Mouse (Mus musculus) left cerebral cortex, postnatal 14 days (tissue): ENCODE measurements at regions not wholly inside any gene's neighbourhood (a gene's known extent, or its start where the extent isn't known, plus 50 kb on each side); places are given as distances from the start of the nearest gene placed in this dataset.

Experiments
- DNase-seq, 2 experiments: peaks; one replicate each; pipeline ENCODE4 v3.0.0; 2021 to 2022; ENCODE audit warnings: low spot score in 2 of 2, mixed read lengths in 1 of 2
- intact Hi-C: fragments of 180-260 bp; cut with DNase I; formaldehyde crosslinking; loops from one replicate; pipeline ENCODE4 v1.15.1; 2025

DNA sequence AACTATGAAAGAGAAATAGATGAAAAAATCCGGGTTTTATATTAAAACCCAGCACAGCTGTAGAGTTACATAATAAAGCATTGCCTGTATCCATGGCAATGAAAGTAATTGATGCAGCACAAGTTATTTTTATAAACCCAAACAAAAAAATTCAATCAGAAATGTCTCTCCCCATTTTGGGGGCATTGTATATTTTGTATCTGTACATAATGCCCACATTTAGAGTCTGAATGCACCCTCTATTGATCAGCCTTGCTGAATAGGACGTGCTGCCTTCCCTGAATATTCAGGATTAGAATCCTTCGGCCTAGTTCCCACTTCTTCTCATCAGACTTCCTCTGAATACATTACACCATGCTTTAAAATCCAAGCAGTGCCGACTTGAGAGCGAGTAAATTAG is 106.0 kb upstream of the Tox3 start:
- intact Hi-C loops = loop anchor here (5.0 kb wide), 1 partner anchor 43 kb away; no protein-coding TSS in a partner anchor
- DNase-seq = peak; percentile 19 to 52

GRCm38 (mm10) chr8:90441058-90441851 is 93.1 kb upstream of the Tox3 start:
- intact Hi-C loops = no loop called here
- DNase-seq = no peak

DNA sequence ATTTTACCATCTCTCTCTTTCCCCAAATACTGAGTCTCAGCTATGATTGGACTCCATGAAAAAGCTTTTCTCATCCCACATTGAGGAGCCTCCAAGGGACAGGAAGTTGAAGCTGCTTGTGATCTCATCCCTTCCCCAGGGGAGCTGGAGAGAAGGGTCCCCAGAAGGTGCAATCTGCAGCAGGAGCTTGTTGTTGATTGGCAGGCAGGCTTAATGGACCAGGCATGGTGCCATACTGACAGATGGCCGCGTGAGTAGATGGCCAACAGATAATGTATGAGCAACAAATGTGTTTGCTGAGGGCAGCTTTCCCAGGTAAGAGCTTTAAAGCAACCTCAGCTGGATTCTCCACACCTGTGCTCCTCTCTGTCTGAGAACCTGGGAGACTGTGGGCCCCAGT is 65.9 kb upstream of the Tox3 start:
- DNase-seq = no peak
- intact Hi-C loops = no loop called here
